Mouse (Mus musculus) testis, adult 2 months (tissue): ENCODE measurements around the gene Gm10447.

Experiments used
- CTCF ChIP-seq: fragments of 200-500 bp; IDR thresholded peaks from 2 replicates; pipeline ENCODE4 v1.5.1; 2012; ENCODE audit warnings: low read depth, mild to moderate bottlenecking, inconsistent platforms, low read length, moderate library complexity; ENCODE audit not compliant: control insufficient read depth, insufficient read depth, insufficient replicate concordance
- POLR2A ChIP-seq: fragments of 200-500 bp; IDR thresholded peaks from 2 replicates; pipeline ENCODE4 v1.6.1; 2012; ENCODE audit warnings: low read depth, mild to moderate bottlenecking, inconsistent platforms, low read length, moderate library complexity; ENCODE audit not compliant: control insufficient read depth

- TF ChIP-seq CTCF: no peak
- no peak for TF ChIP-seq POLR2A
Measured at GRCm38 (mm10) chr11:53424826-53425225, 32.1 kb downstream of the Gm10447 start.
